Mouse (Mus musculus): ENCODE measurements around the gene Myh14. TPM values are rescaled to one million over a fixed set of nuclear protein-coding genes. Genes with fewer than 3 reads are reported as not detected.

Gene Myh14
- polyA plus RNA-seq, 1 experiment, result not detected

- H3K4me3 ChIP-seq (ENCODE audit: insufficient read depth, low read length), result no peak overlapping the region
- no peak overlapping the region for H3K27ac ChIP-seq (ENCODE audit: insufficient read depth, low read depth, low read length)
- TF ChIP-seq POLR2A (IDR thresholded peaks at IDR 0.05; ENCODE audit: borderline replicate concordance, low read depth, low read length) (no peak), CTCF (IDR thresholded peaks at IDR 0.05; ENCODE audit: low read depth, low read length) (no peak)
- H3K4me1 ChIP-seq (ENCODE audit: control insufficient read depth, insufficient read depth, low read length), result no peaks in the 10 kb centered on the region
Observed at GRCm38 (mm10) chr7:44638663-44639062, 32.0 kb downstream of the Myh14 start.

DNA sequence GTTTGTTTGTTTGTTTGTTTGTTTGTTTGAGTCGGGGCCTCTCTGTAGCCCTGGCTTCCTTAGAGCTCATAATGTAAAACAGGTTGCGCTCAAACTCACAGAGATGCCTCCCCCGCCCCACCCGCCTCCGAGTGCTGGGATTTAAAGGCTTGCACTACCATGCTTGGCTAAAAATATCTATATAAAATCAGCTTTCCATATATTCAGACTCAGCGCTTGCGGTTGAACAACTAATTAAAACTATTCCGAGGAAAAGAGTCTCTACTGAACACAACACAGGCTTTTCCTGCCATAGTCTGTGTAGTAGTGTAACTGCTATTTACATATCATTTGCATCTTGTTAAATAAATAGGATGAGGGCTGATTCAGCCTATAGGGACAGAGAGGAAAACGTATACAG, 34.0 kb downstream of the Myh14 start:
- Histone ChIP-seq H3K4me3 (ENCODE audit: insufficient read depth, low read length) (no peak overlapping the region), H3K4me1 (ENCODE audit: control insufficient read depth, insufficient read depth, low read length) (no peaks in the 10 kb centered on the region), H3K27ac (ENCODE audit: insufficient read depth, low read depth, low read length) (no peak overlapping the region)
- TF ChIP-seq POLR2A (IDR thresholded peaks at IDR 0.05; ENCODE audit: borderline replicate concordance, low read depth, low read length) (no peak), CTCF (IDR thresholded peaks at IDR 0.05; ENCODE audit: low read depth, low read length) (no peak)

GRCm38 (mm10) chr7:44633407-44633806, 37.2 kb downstream of the Myh14 start:
- no peak overlapping the region for H3K4me3 ChIP-seq (ENCODE audit: insufficient read depth, low read length)
- TF ChIP-seq POLR2A (IDR thresholded peaks at IDR 0.05; ENCODE audit: borderline replicate concordance, low read depth, low read length) (no peak), CTCF (IDR thresholded peaks at IDR 0.05; ENCODE audit: low read depth, low read length) (no peak)
- H3K4me1 ChIP-seq (ENCODE audit: control insufficient read depth, insufficient read depth, low read length), result no peaks in the 10 kb centered on the region
- no peak overlapping the region for H3K27ac ChIP-seq (ENCODE audit: insufficient read depth, low read depth, low read length)

GRCm38 (mm10) chr7:44632676-44633075, 38.0 kb downstream of the Myh14 start:
- TF ChIP-seq CTCF (IDR thresholded peaks at IDR 0.05; ENCODE audit: low read depth, low read length), result no peak
- TF ChIP-seq POLR2A (IDR thresholded peaks at IDR 0.05; ENCODE audit: borderline replicate concordance, low read depth, low read length), result no peak
- Histone ChIP-seq H3K27ac (ENCODE audit: insufficient read depth, low read depth, low read length) (no peak overlapping the region), H3K4me1 (ENCODE audit: control insufficient read depth, insufficient read depth, low read length) (no peaks in the 10 kb centered on the region), H3K4me3 (ENCODE audit: insufficient read depth, low read length) (no peak overlapping the region)

GRCm38 (mm10) chr7:44630437-44630836, 40.2 kb downstream of the Myh14 start:
- no peak for TF ChIP-seq POLR2A (IDR thresholded peaks at IDR 0.05; ENCODE audit: borderline replicate concordance, low read depth, low read length)
- TF ChIP-seq CTCF (IDR thresholded peaks at IDR 0.05; ENCODE audit: low read depth, low read length), result no peak
- Histone ChIP-seq H3K4me3 (ENCODE audit: insufficient read depth, low read length) (no peak overlapping the region), H3K4me1 (ENCODE audit: control insufficient read depth, insufficient read depth, low read length) (no peaks in the 10 kb centered on the region)

DNA sequence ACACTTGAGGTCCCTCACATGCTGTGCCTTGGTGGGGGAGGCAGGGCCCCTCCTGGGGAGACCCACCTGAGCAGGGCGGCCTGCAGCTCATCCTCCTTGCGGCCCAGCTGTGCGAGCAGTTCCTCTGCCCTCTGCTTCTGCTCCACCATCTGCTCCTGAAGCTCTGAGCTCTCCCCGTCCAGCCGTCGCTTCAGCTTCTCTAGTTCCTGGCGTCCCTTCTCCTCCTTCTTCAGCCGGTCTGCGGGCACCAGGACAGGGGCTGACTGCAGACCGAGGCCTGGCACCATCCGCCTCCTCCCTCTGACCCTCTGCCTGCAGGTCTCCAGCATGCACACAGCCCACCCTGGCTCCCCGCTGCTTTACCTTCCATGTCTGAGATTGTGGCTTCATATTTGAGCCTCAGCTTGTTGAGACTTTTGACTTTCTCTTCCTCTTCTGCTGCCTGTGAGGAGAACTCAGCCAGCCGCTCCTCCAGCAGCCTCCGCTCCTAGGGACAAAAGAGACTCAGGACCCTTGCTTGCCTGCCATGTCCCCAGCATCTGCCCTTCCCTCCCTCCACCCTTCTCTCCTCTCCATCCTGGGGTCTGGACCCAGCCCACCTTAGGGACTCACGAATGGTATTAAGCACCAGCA, 42.1 kb downstream of the Myh14 start:
- TF ChIP-seq POLR2A (IDR thresholded peaks at IDR 0.05; ENCODE audit: borderline replicate concordance, low read depth, low read length) (no peak), CTCF (IDR thresholded peaks at IDR 0.05; ENCODE audit: low read depth, low read length) (no peak)
- H3K4me3 ChIP-seq (ENCODE audit: insufficient read depth, low read length), result no peak overlapping the region
- H3K27ac ChIP-seq (ENCODE audit: insufficient read depth, low read depth, low read length), result no peak overlapping the region
- H3K4me1 ChIP-seq (ENCODE audit: control insufficient read depth, insufficient read depth, low read length), result no peaks in the 10 kb centered on the region

More at GRCm38 (mm10) chr7:44630437-44630836, 40.2 kb downstream of the Myh14 start:
- no peak overlapping the region for H3K27ac ChIP-seq (ENCODE audit: insufficient read depth, low read depth, low read length)

GRCm38 (mm10) chr7:44626966-44627365, 43.7 kb downstream of the Myh14 start:
- H3K4me3 ChIP-seq (ENCODE audit: insufficient read depth, low read length), result no peak overlapping the region
- H3K4me1 ChIP-seq (ENCODE audit: control insufficient read depth, insufficient read depth, low read length), result no peaks in the 10 kb centered on the region
- no peak for TF ChIP-seq CTCF (IDR thresholded peaks at IDR 0.05; ENCODE audit: low read depth, low read length)
- no peak overlapping the region for H3K27ac ChIP-seq (ENCODE audit: insufficient read depth, low read depth, low read length)

- Histone ChIP-seq H3K27ac (ENCODE audit: insufficient read depth, low read depth, low read length) (no peak overlapping the region), H3K4me3 (ENCODE audit: insufficient read depth, low read length) (no peak overlapping the region), H3K4me1 (ENCODE audit: control insufficient read depth, insufficient read depth, low read length) (no peaks in the 10 kb centered on the region)
- TF ChIP-seq POLR2A (IDR thresholded peaks at IDR 0.05; ENCODE audit: borderline replicate concordance, low read depth, low read length) (no peak), CTCF (IDR thresholded peaks at IDR 0.05; ENCODE audit: low read depth, low read length) (no peak)
Observed at GRCm38 (mm10) chr7:44626068-44626385, 44.6 kb downstream of the Myh14 start.

DNA sequence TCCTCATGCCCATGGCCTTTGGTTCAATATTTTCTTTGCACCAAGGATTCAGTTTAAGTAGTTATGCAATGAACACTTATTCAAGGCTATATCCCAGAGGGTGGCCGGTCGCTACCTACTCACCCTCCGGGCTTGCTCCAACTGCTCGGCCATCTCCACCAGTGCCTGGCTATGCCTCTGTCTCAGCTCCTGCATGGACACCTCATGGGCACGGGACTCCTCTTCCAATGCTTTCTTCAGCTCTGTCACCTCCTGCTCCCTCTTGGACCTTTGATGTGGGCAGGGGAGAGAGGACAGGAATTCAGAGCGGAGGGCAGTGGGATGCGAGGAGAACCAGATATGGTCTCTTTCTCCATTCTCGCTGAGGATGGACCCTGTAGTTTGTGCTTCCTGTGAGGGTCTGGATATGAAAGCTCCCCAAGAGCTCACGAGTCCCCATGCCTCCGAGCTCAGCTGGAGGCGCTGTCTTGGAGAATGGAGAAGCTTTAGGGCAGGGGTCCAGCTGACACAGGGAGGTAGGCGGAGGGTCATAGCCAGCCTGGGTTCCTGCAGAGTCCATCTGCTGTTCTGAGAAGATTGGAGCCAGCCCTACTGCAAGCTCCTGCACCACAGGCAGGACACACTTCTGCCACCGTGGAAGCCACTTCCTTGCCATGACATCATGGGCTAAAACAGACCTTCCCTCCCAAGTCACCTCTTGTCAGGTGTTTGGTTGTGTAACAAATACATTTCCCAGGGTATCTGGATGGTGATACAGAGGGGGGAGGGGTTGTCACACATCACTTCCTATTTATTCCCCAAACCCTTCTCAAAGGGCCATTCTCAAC, 45.2 kb downstream of the Myh14 start:
- Histone ChIP-seq H3K4me1 (ENCODE audit: control insufficient read depth, insufficient read depth, low read length) (no peaks in the 10 kb centered on the region), H3K27ac (ENCODE audit: insufficient read depth, low read depth, low read length) (no peak overlapping the region), H3K4me3 (ENCODE audit: insufficient read depth, low read length) (no peak overlapping the region)
- TF ChIP-seq CTCF (IDR thresholded peaks at IDR 0.05; ENCODE audit: low read depth, low read length) (no peak), POLR2A (IDR thresholded peaks at IDR 0.05; ENCODE audit: borderline replicate concordance, low read depth, low read length) (no peak)

- H3K4me3 ChIP-seq (ENCODE audit: insufficient read depth, low read length), result no peak overlapping the region
Observed at GRCm38 (mm10) chr7:44624828-44625227, 45.8 kb downstream of the Myh14 start.

More at GRCm38 (mm10) chr7:44624828-44625227, 45.8 kb downstream of the Myh14 start:
- Histone ChIP-seq H3K4me1 (ENCODE audit: control insufficient read depth, insufficient read depth, low read length) (no peaks in the 10 kb centered on the region), H3K27ac (ENCODE audit: insufficient read depth, low read depth, low read length) (no peak overlapping the region)
- TF ChIP-seq CTCF (IDR thresholded peaks at IDR 0.05; ENCODE audit: low read depth, low read length), result no peak
- TF ChIP-seq POLR2A (IDR thresholded peaks at IDR 0.05; ENCODE audit: borderline replicate concordance, low read depth, low read length), result no peak
